Mouse (Mus musculus): ENCODE results near the gene Hoxc8. TPM values are rescaled to one million over a fixed set of nuclear protein-coding genes. Genes with fewer than 3 reads are reported as not detected.

Hoxc8 gene
- total RNA-seq, 1 experiment = 0.22 TPM

- Histone ChIP-seq H3K4me3 (ENCODE audit: insufficient read depth in 1 of 2, low read depth in 1 of 2, low read length in 2 of 2, poor library complexity in 1 of 2, severe bottlenecking in 1 of 2) (no peak overlapping the region), H3K9me3 (ENCODE audit: control insufficient read depth, insufficient read depth, low read depth, low read length) (no peaks in the 10 kb centered on the region), H3K27ac (ENCODE audit: insufficient read depth, low read depth, low read length, poor library complexity, severe bottlenecking) (no peak overlapping the region), H3K9ac (ENCODE audit: insufficient read depth, low read depth, low read length, poor library complexity, severe bottlenecking) (no peak overlapping the region), H3K36me3 (ENCODE audit: control insufficient read depth, insufficient read depth, low read length, poor library complexity, severe bottlenecking) (no peaks in the 10 kb centered on the region), H3K4me1 (ENCODE audit: control insufficient read depth in 2 of 2, insufficient read depth in 2 of 2, low read length in 2 of 2, poor library complexity in 1 of 2) (peaks cover 0 to 6% of the 10 kb centered on the region in 2 experiments; a peak in 1 of 4 replicates)
- no peak for DNase-seq (ENCODE audit: low read depth, low spot score)
- in situ Hi-C loops (cut with MboI; ENCODE audit: low sequenced_read_pairs in 2 of 2, unreplicated experiment in 2 of 2) = loop anchor here in 1 of 2 experiments (25.0 kb wide), 1 partner anchor 337 kb away; the partner anchor contains the start of gene Gpr84
- no peak for TF ChIP-seq ZNF384 (IDR thresholded peaks at IDR 0.05; ENCODE audit: low read depth, low read length)
- no peak for TF ChIP-seq CHD2 (IDR thresholded peaks at IDR 0.05; ENCODE audit: low read depth, low read length)
- TF ChIP-seq HCFC1 (IDR thresholded peaks at IDR 0.05; ENCODE audit: borderline replicate concordance, insufficient read depth, low read length) = no peak
- TF ChIP-seq ZC3H11A (IDR thresholded peaks at IDR 0.05; ENCODE audit: borderline replicate concordance, low read depth, low read length) = no peak
- TF ChIP-seq MAFK (IDR thresholded peaks at IDR 0.05; ENCODE audit: insufficient read depth, low read depth, low read length) = no peak
These were observed 15.4 kb upstream of the Hoxc8 start for GRCm38 (mm10) chr15:102975034-102975433.

DNA sequence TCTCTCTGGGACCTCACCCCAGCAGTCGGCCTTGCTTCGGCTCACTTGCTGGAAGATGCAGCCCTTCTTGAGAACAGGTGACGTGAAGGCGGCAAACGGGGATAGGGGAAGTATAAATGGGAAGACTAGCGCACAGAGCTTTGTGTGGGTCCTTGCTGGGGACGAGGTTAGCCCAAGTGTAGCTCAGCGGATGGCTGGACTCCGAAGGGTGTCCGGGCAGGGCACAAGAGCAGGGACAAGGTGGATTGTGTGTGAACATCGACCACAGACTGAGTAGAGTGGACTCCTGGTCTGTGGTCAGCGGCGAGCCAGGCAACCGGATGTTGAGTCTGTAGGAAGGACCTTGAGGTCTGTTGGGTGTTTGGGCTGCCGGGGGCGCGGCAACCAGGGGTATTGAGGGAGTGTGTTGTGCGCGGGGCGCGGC, 14.7 kb upstream of the Hoxc8 start:
- in situ Hi-C loops (cut with MboI; ENCODE audit: low sequenced_read_pairs in 2 of 2, unreplicated experiment in 2 of 2) = loop anchor here in 1 of 2 experiments (25.0 kb wide), 1 partner anchor 337 kb away; the partner anchor contains the start of gene Gpr84
- no peak for DNase-seq (ENCODE audit: low read depth, low spot score)
- Histone ChIP-seq H3K36me3 (ENCODE audit: control insufficient read depth, insufficient read depth, low read length, poor library complexity, severe bottlenecking) (no peaks in the 10 kb centered on the region), H3K4me1 (ENCODE audit: control insufficient read depth in 2 of 2, insufficient read depth in 2 of 2, low read length in 2 of 2, poor library complexity in 1 of 2) (peaks cover 0 to 6% of the 10 kb centered on the region in 2 experiments; a peak in 1 of 4 replicates), H3K27ac (ENCODE audit: insufficient read depth, low read depth, low read length, poor library complexity, severe bottlenecking) (no peak overlapping the region), H3K4me3 (ENCODE audit: insufficient read depth in 1 of 2, low read depth in 1 of 2, low read length in 2 of 2, poor library complexity in 1 of 2, severe bottlenecking in 1 of 2) (peak overlapping the region in 1 of 2 experiments; percentile 20; a peak in 1 of 4 replicates), H3K9ac (ENCODE audit: insufficient read depth, low read depth, low read length, poor library complexity, severe bottlenecking) (no peak overlapping the region), H3K9me3 (ENCODE audit: control insufficient read depth, insufficient read depth, low read depth, low read length) (no peaks in the 10 kb centered on the region)
- TF ChIP-seq CHD2 (IDR thresholded peaks at IDR 0.05; ENCODE audit: low read depth, low read length) (no peak), HCFC1 (IDR thresholded peaks at IDR 0.05; ENCODE audit: borderline replicate concordance, insufficient read depth, low read length) (no peak), ZNF384 (IDR thresholded peaks at IDR 0.05; ENCODE audit: low read depth, low read length) (no peak), ZC3H11A (IDR thresholded peaks at IDR 0.05; ENCODE audit: borderline replicate concordance, low read depth, low read length) (no peak), MAFK (IDR thresholded peaks at IDR 0.05; ENCODE audit: insufficient read depth, low read depth, low read length) (no peak)

DNA sequence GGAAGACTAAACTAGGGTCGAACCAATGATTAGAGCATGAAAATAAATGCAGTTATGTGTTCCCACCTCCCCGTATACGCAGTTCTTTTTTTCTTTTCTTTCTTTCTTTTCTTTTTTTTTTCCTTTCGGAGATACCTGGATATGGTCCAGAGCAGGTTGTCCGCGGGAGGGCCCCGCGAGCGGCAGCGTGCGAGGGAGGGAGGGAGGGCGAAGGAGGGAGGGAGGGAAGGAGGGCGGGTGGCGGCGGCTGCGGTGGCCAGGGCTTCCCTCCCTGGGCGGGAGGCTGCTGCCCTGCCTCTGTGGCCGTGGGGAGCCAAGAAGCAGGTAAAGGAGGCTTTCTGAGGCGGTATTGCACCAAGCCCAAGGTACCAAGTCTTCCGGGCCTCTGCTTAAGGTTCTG, 14.2 kb upstream of the Hoxc8 start, which contains the start of gene Hoxc9:
Hoxc9 (plus strand) TSS at position 269 of the 400 bp plus-strand sequence.
- Histone ChIP-seq H3K36me3 (ENCODE audit: control insufficient read depth, insufficient read depth, low read length, poor library complexity, severe bottlenecking) (no peaks in the 10 kb centered on the region), H3K4me3 (ENCODE audit: insufficient read depth in 1 of 2, low read depth in 1 of 2, low read length in 2 of 2, poor library complexity in 1 of 2, severe bottlenecking in 1 of 2) (peak within 1 kb of the TSS; percentile 2 to 20; a peak in 2 of 4 replicates), H3K9me3 (ENCODE audit: control insufficient read depth, insufficient read depth, low read depth, low read length) (no peaks in the 10 kb centered on the region), H3K27ac (ENCODE audit: insufficient read depth, low read depth, low read length, poor library complexity, severe bottlenecking) (no peak within 1 kb of the TSS), H3K9ac (ENCODE audit: insufficient read depth, low read depth, low read length, poor library complexity, severe bottlenecking) (no peak within 1 kb of the TSS), H3K4me1 (ENCODE audit: control insufficient read depth in 2 of 2, insufficient read depth in 2 of 2, low read length in 2 of 2, poor library complexity in 1 of 2) (peaks cover 0 to 6% of the 10 kb centered on the region in 2 experiments; a peak in 1 of 4 replicates)
- in situ Hi-C loops (cut with MboI; ENCODE audit: low sequenced_read_pairs in 2 of 2, unreplicated experiment in 2 of 2) = loop anchor here in 1 of 2 experiments (25.0 kb wide), 1 partner anchor 336 kb away; the partner anchor contains the start of gene Gpr84
- DNase-seq (ENCODE audit: low read depth, low spot score) = no peak
- TF ChIP-seq MAFK (IDR thresholded peaks at IDR 0.05; ENCODE audit: insufficient read depth, low read depth, low read length) (no peak), ZC3H11A (IDR thresholded peaks at IDR 0.05; ENCODE audit: borderline replicate concordance, low read depth, low read length) (no peak), ZNF384 (IDR thresholded peaks at IDR 0.05; ENCODE audit: low read depth, low read length) (no peak), HCFC1 (IDR thresholded peaks at IDR 0.05; ENCODE audit: borderline replicate concordance, insufficient read depth, low read length) (0 out of 2 replicates have a peak, but pooled peaks have one; percentile 18)

- Histone ChIP-seq H3K4me1 (ENCODE audit: control insufficient read depth in 2 of 2, insufficient read depth in 2 of 2, low read length in 2 of 2, poor library complexity in 1 of 2) (peaks cover 0 to 6% of the 10 kb centered on the region in 2 experiments; a peak in 1 of 4 replicates), H3K9me3 (ENCODE audit: control insufficient read depth, insufficient read depth, low read depth, low read length) (no peaks in the 10 kb centered on the region), H3K27ac (ENCODE audit: insufficient read depth, low read depth, low read length, poor library complexity, severe bottlenecking) (no peak overlapping the region), H3K4me3 (ENCODE audit: insufficient read depth in 1 of 2, low read depth in 1 of 2, low read length in 2 of 2, poor library complexity in 1 of 2, severe bottlenecking in 1 of 2) (peak overlapping the region; percentile 2 to 18; a peak in 2 of 4 replicates), H3K36me3 (ENCODE audit: control insufficient read depth, insufficient read depth, low read length, poor library complexity, severe bottlenecking) (no peaks in the 10 kb centered on the region), H3K9ac (ENCODE audit: insufficient read depth, low read depth, low read length, poor library complexity, severe bottlenecking) (no peak overlapping the region)
- TF ChIP-seq ZC3H11A (IDR thresholded peaks at IDR 0.05; ENCODE audit: borderline replicate concordance, low read depth, low read length) (no peak), MAFK (IDR thresholded peaks at IDR 0.05; ENCODE audit: insufficient read depth, low read depth, low read length) (no peak), HCFC1 (IDR thresholded peaks at IDR 0.05; ENCODE audit: borderline replicate concordance, insufficient read depth, low read length) (no peak), CHD2 (IDR thresholded peaks at IDR 0.05; ENCODE audit: low read depth, low read length) (no peak), ZNF384 (IDR thresholded peaks at IDR 0.05; ENCODE audit: low read depth, low read length) (no peak)
- DNase-seq (ENCODE audit: low read depth, low spot score) = no peak
- in situ Hi-C loops (cut with MboI; ENCODE audit: low sequenced_read_pairs in 2 of 2, unreplicated experiment in 2 of 2) = loop anchor here in 1 of 2 experiments (25.0 kb wide), 1 partner anchor 335 kb away; the partner anchor contains the start of gene Gpr84
These were observed 13.6 kb upstream of the Hoxc8 start for GRCm38 (mm10) chr15:102976631-102977422.
